Mouse (Mus musculus): ENCODE data around the gene Gm10518. TPM values are rescaled to one million over a fixed set of nuclear protein-coding genes. Genes with fewer than 3 reads are reported as not detected.

Gene Gm10518
- polyA plus RNA-seq (2012; rRNA removed): not detected in 2 replicates

DNA sequence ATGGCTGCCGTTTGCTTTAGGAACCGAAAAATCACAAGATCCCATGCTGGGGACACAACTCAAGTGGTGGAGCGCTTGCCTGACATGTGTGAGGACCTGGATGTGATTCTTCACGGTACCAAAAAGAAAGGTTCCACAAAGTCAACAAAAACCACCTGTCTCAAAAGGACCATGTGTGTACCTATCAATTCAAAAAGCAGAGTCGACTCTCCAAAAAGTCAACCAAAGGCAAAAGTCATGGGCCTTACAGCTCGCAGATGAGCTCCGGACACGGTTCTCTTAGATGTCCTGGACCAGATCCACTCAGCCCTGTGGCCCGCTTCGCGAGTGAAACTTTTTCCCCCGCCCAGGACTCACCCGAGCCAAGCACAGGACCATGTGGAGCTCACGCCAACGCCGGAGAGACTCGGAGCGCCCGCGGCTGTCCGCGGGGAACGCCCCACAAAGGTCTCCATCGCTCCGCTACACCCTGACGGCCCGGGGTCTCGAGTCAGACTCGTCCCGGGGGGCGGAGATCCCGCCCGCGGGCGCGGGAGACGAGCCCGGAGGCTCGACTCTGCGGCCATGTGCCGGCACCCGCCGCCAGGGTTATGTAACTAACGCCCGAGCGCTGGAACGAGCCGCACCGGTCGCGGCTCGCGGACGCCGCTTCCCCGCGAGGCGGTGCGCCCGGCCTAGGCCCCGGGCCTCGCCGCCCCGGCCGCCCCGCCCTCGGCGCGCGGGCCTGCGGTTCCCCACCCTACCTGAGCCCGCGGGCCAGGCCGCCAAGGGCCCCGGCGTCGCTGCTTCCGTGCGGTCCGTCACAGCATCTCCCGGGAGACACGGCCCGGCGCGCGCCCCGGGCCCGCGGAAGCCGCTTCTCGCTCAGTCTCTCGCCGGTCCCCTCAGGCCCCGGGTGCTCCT lies at the start of gene Gm10518:
Gm10518 (plus strand) TSS at position 767 of the 903 bp plus-strand sequence.

DNA sequence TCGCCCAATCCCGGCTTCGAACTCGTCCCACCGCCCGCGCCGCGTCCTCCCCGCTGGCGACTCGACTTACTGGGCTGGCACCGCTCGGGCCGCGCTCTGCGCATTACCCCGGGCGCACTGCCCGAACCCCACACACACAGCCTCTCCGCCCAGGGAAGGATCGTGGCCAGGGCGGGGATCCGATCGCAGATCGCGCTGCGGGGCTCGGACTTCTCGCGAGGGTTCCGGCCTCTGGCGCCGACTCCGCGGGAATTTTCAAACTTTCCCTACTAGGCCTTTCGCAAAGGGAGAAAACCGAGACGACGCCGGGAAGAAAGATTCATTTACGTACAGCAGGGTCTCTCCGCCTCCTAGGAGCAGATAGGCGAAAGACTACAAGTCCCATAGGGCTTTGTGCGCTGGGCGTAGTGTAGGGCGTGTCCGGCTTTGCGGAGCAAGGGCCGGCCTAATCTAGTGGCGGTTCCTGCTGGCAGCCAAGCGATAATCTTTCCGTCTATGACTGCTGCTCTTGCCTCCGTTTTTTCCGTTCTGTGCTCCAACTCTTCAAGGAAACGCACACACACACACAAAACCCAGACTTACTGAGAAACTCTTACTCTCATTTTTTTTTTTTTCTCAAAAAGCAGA lies 450 bp downstream of the Gm10518 start, which contains the start of gene Ahctf1:
Ahctf1 (minus strand) TSS at position 168 of the 627 bp plus-strand sequence.

Other genes starting within 250 kb of the Gm10518 start
- 4.3 and 4.4 TPM in 2 replicates for gene Sccpdh, start 135.2 kb upstream of the Gm10518 start, polyA plus RNA-seq (2012; rRNA removed)
- 0.01 TPM in 1 of 2 replicates, not detected in the other for gene Kif28, start 58.1 kb upstream of the Gm10518 start, polyA plus RNA-seq (2012; rRNA removed)
- gene Ahctf1, start 304 bp downstream of the Gm10518 start, polyA plus RNA-seq (2012; rRNA removed): 25.9 and 30.8 TPM in 2 replicates
- gene Cdc42bpa, start 157.1 kb downstream of the Gm10518 start, polyA plus RNA-seq (2012; rRNA removed): 9.4 and 10.4 TPM in 2 replicates